Mouse (Mus musculus) heart, adult 2 months (tissue): ENCODE results near the gene Rundc1.
A peak's percentile ranks its signal among the peaks of the same experiment; 100 is the strongest.

ENCODE experiments used
- CTCF ChIP-seq: fragments of 200-600 bp; IDR thresholded peaks from 2 replicates; pipeline ENCODE4 v1.8.1; 2022; ENCODE audit warnings: antibody characterized with exemption, mild to moderate bottlenecking, moderate library complexity
- EP300 ChIP-seq: fragments of 200-500 bp; IDR thresholded peaks from 2 replicates; pipeline ENCODE4 v1.6.1; 2011; ENCODE audit warnings: low read depth, low read length, control low read depth; ENCODE audit not compliant: insufficient read depth
- POLR2A ChIP-seq: fragments of 200-500 bp; IDR thresholded peaks from 2 replicates; pipeline ENCODE4 v1.6.1; 2011; ENCODE audit warnings: mild to moderate bottlenecking, low read depth, low read length, control low read depth; ENCODE audit not compliant: insufficient read depth

DNA sequence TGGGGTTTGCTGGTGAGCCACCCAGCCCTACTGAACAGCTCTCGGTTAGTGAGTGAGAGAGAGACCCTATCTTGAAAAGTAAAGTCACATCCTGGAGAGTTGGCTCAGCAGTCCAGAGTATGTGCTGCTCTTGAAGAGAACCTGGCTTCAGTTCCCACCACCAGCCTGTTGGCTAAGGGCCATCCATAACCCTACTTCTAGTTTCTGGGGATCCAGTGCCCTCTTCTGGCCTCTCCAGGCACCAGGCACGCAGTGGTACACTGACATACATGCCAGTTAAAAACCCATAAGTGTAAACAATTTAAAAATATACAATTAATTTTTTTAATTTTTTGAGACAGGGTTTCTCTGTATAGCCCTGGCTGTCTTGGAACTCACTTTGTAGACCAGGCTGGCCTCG is 25.5 kb downstream of the Rundc1 start:
- peak; percentile 35 for TF ChIP-seq CTCF
- TF ChIP-seq POLR2A = no peak
- TF ChIP-seq EP300 = no peak
